Mouse (Mus musculus) embryonic facial prominence, embryonic 14.5 days (tissue): ENCODE results near the gene Mt1. TPM values are rescaled to one million over a fixed set of nuclear protein-coding genes. Genes with fewer than 3 reads are reported as not detected.

Experiments
- polyA plus RNA-seq: library from polyadenylated mRNA; unstranded; fragments of >200 nt; fragmentation: Nextera tagmentation; extraction: Ambion mirVana; gene quantifications from 2 replicates; pipeline ENCODE4 v1.2.1, GENCODE M21; 2014

The Mt1 gene
- polyA plus RNA-seq, 1 experiment from 2014 or later: 193 TPM

Other genes with a start within 250 kb of the Mt1 start
- 53.8 and 57.7 TPM in 2 replicates for gene Amfr, start 166.2 kb upstream of the Mt1 start, polyA plus RNA-seq
- 107 and 113 TPM in 2 replicates for gene Nudt21, start 142.1 kb upstream of the Mt1 start, polyA plus RNA-seq
- 13.0 and 16.0 TPM in 2 replicates for gene Ogfod1, start 141.9 kb upstream of the Mt1 start, polyA plus RNA-seq
- 13.6 and 13.9 TPM in 2 replicates for gene Bbs2, start 80.2 kb upstream of the Mt1 start, polyA plus RNA-seq
- 1.4 TPM in 1 of 2 replicates, not detected in the other for gene Mt4, start 41.9 kb upstream of the Mt1 start, polyA plus RNA-seq
- 10.8 and 14.1 TPM in 2 replicates for gene Mt3, start 26.5 kb upstream of the Mt1 start, polyA plus RNA-seq
- gene Mt2, start 6.4 kb upstream of the Mt1 start, polyA plus RNA-seq: 57.5 and 60.3 TPM in 2 replicates
- gene Nup93, start 35.5 kb downstream of the Mt1 start, polyA plus RNA-seq: 60.9 and 77.0 TPM in 2 replicates
- gene Slc12a3, start 150.1 kb downstream of the Mt1 start, polyA plus RNA-seq: 0.29 TPM in 1 of 2 replicates, not detected in the other
- 93.8 and 107 TPM in 2 replicates for gene Herpud1, start 207.4 kb downstream of the Mt1 start, polyA plus RNA-seq